Mouse (Mus musculus) embryonic stem cell, embryonic (primary cell): ENCODE data around the gene Gpr152.

Experiments
- CTCF ChIA-PET, 4 experiments: fragments of 300-600 bp in 2 of 4; fragments of 350-600 bp in 2 of 4; sonication (Branson Sonifier 250); formaldehyde crosslinking; loops; one replicate each; lab custom pipeline; 2022; ENCODE audit warnings: inconsistent platforms in 2 of 4; lab: Charles Lee
- POLR2A ChIA-PET, 4 experiments: fragments of 300-600 bp in 2 of 4; fragments of 350-600 bp in 2 of 4; sonication (Branson Sonifier 250); formaldehyde crosslinking; loops; one replicate each; lab custom pipeline; 2022; ENCODE audit warnings: antibody characterized with exemption in 4 of 4, inconsistent platforms in 1 of 4; lab: Charles Lee

Gene Gpr152

GRCm38 (mm10) chr19:4101466-4101865, 38.1 kb upstream of the Gpr152 start:
- CTCF ChIA-PET: interaction anchor here in 1 of 4 experiments (1.2 kb wide), 1 partner anchor 50 kb away, joined by 3 read pairs; no protein-coding TSS in a partner anchor
- POLR2A ChIA-PET: interaction anchor here in 2 of 4 experiments (0.7 to 1.8 kb wide), 5 partner anchors 11 to 55 kb away, joined by 3 to 4 read pairs (median 3); no protein-coding TSS in a partner anchor

GRCm38 (mm10) chr19:4102049-4102448, 37.5 kb upstream of the Gpr152 start:
- CTCF ChIA-PET: no interaction called here
- POLR2A ChIA-PET: interaction anchor here in 2 of 4 experiments (0.6 to 1.8 kb wide), 6 partner anchors 11 to 56 kb away, joined by 3 to 4 read pairs (median 3); no protein-coding TSS in a partner anchor

DNA sequence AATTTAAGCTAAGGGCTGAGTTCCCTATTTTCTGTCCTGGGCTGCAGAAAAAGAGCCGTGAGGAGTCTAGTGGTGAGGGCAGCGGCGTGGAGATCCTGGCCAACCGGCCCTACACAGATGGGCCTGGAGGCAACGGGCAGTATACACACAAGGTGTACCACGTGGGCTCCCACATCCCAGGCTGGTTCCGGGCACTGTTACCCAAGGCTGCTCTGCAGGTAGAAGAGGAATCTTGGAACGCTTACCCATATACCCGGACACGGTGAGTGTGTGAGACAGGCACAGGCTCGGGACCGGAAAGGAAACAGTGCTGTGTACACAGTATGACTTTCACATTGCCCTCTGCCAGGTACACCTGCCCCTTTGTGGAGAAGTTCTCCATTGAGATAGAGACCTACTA, 37.0 kb upstream of the Gpr152 start:
- CTCF ChIA-PET: no interaction called here
- POLR2A ChIA-PET: interaction anchor here in 2 of 4 experiments (0.6 to 1.8 kb wide), 3 partner anchors 14 to 46 kb away, joined by 3 to 4 read pairs (median 4); no protein-coding TSS in a partner anchor

GRCm38 (mm10) chr19:4103294-4103693, 36.3 kb upstream of the Gpr152 start:
- ChIA-PET CTCF (no interaction called here), POLR2A (interaction anchor here in 1 of 4 experiments (0.5 kb wide), 1 partner anchor 81 kb away, joined by 3 read pairs; no protein-coding TSS in a partner anchor)

GRCm38 (mm10) chr19:4103792-4104191, 35.8 kb upstream of the Gpr152 start:
- ChIA-PET CTCF (interaction anchor here in 1 of 4 experiments (1.7 kb wide), 1 partner anchor 125 kb away, joined by 4 read pairs; no protein-coding TSS in a partner anchor), POLR2A (interaction anchor here in 1 of 4 experiments (1.1 to 1.3 kb wide), 2 partner anchors 17 to 46 kb away, joined by 3 to 4 read pairs; no protein-coding TSS in a partner anchor)

DNA sequence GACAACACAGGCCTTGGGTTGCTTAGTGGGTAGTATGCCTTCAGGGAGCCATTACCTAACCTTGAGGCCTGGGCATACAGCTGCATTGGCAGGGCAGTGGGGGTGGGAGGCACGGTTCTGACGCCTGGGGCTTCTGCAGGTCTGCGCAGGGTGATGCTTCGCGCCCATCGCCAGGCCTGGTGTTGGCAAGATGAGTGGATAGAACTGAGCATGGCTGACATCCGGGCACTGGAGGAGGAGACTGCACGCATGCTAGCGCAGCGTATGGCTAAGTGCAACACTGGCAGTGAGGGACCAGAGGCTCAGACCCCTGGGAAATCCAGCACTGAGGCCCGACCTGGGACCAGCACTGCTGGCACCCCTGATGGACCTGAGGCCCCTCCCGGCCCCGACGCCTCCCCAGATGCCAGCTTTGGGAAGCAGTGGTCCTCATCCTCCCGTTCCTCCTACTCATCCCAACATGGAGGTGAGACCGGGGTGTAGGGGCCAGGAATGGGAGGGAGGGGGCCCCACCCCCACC, 34.9 kb upstream of the Gpr152 start:
- ChIA-PET POLR2A (interaction anchor here in 2 of 4 experiments (0.6 to 1.3 kb wide), 4 partner anchors 16 to 67 kb away, joined by 3 to 4 read pairs (median 4); no protein-coding TSS in a partner anchor), CTCF (interaction anchor here in 2 of 4 experiments (0.6 to 1.7 kb wide), 2 partner anchors 124 to 359 kb away, joined by 3 to 4 read pairs; no protein-coding TSS in a partner anchor)

GRCm38 (mm10) chr19:4106654-4107053, 32.9 kb upstream of the Gpr152 start:
- POLR2A ChIA-PET: interaction anchor here in 2 of 4 experiments (1.0 to 1.6 kb wide), 3 partner anchors 9 to 60 kb away, joined by 3 read pairs; partner anchors contain the start of gene Gstp2 (in 1 of the 2)
- CTCF ChIA-PET: no interaction called here

- ChIA-PET CTCF (interaction anchor here in 1 of 4 experiments (0.9 kb wide), 1 partner anchor 13 kb away, joined by 3 read pairs; no protein-coding TSS in a partner anchor), POLR2A (interaction anchor here in 1 of 4 experiments (0.5 kb wide), 1 partner anchor 256 kb away, joined by 4 read pairs; no protein-coding TSS in a partner anchor)
These were observed 31.1 kb upstream of the Gpr152 start for GRCm38 (mm10) chr19:4108535-4108934.

DNA sequence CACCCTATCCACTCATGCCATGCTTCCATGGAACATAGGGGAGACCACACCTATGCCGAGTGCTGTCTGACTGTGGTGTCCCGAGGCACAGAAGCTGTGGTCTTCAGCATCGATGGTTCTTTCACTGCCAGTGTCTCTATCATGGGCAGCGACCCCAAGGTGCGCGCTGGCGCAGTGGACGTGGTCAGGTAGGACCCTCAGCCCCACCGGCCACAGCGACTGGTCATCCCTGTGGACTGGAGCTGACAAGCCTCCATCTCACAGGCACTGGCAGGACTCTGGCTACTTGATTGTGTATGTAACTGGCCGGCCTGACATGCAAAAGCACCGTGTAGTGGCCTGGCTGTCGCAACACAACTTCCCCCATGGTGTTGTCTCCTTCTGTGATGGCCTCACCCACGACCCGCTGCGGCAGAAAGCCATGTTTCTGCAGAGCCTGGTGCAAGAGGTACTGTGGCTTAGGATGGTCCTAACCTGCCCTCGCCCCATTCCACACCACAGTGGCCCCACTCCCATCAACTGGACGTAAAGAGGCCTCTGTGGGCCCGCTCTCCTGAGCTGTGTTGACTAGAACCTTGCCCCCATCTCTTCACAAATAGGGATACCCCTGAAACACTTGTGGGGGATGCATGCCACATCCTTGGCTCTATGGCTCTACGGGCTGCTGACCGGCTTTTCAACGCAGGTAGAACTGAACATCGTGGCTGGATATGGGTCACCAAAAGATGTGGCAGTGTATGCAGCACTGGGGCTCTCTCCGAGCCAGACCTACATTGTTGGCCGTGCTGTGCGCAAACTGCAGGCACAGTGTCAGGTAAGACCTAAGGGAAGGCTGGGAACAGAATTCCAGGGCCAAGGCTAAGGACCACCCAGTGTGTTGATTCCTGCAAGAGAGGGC, 27.3 kb upstream of the Gpr152 start:
- ChIA-PET POLR2A (interaction anchor here (0.6 to 2.9 kb wide), 15 partner anchors 9 to 94 kb away, joined by 3 to 19 read pairs (median 3); partner anchors contain the start of genes Cdk2ap2 (in 2 of the 4), Aip (in 1 of the 4), Pitpnm1 (in 1 of the 4) and Ppp1ca (in 1 of the 4)), CTCF (interaction anchor here in 1 of 4 experiments (2.1 kb wide), 1 partner anchor 13 kb away, joined by 7 read pairs; no protein-coding TSS in a partner anchor)

GRCm38 (mm10) chr19:4113186-4113805, 26.3 kb upstream of the Gpr152 start:
- CTCF ChIA-PET: interaction anchor here in 1 of 4 experiments (2.1 kb wide), 1 partner anchor 14 kb away, joined by 7 read pairs; no protein-coding TSS in a partner anchor
- POLR2A ChIA-PET: interaction anchor here in 3 of 4 experiments (0.9 to 2.9 kb wide), 12 partner anchors 8 to 95 kb away, joined by 3 to 19 read pairs (median 4); partner anchors contain the start of genes Cdk2ap2 (in 2 of the 3), Aip (in 1 of the 3), Pitpnm1 (in 1 of the 3) and Ppp1ca (in 1 of the 3)

DNA sequence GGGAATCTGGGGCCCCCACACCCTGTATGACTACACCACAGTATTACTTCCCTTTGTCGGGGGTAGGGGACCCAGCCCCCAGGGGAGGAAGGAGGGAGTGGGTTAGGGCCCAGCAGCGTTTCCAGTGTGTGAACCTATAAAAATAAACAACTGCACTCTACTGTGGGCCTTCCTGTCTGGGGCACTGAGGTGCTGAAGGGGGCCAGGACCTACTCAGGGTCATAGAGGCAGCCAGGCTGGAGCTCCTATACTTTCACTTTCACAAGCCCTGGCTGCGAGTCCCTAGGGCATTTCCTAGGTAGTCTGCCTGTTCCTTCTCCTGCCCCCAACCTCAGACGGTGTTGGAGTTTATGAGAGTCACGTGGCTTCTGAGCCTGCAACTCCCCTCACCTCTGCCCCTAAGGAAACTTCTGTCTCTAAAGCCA, 25.8 kb upstream of the Gpr152 start:
- CTCF ChIA-PET: interaction anchor here in 2 of 4 experiments (0.6 to 2.1 kb wide), 3 partner anchors 15 to 745 kb away, joined by 3 to 7 read pairs (median 3); no protein-coding TSS in a partner anchor

DNA sequence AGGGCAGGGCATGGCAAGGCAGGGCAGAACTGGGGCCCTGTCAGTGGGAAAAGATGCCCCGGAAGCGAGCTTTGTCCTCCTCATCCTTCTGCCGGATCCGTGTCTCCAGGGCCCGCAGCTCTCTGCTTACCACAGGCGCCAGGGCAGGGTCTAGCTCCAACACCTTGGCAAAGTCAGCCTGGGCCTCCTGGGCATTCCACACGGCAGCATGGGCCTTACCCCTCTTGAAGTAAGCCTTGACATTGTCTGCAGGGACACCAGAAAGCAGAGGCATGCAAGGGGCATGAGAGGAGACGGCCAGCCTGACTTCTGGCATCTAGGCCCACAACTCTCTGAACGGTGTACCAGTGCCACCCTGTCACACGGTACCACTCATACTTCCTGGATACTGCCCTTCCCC, 25.0 kb upstream of the Gpr152 start:
- ChIA-PET CTCF (interaction anchor here in 1 of 4 experiments (1.3 kb wide), 1 partner anchor 114 kb away, joined by 3 read pairs; no protein-coding TSS in a partner anchor), POLR2A (interaction anchor here in 1 of 4 experiments (0.9 to 1.0 kb wide), 2 partner anchors 16 to 27 kb away, joined by 3 read pairs; no protein-coding TSS in a partner anchor)

More for the DNA sequence above, 25.8 kb upstream of the Gpr152 start:
- POLR2A ChIA-PET: interaction anchor here in 2 of 4 experiments (0.9 to 1.8 kb wide), 8 partner anchors 12 to 55 kb away, joined by 3 to 7 read pairs (median 4); partner anchors contain the start of genes Cdk2ap2 (in 2 of the 2), Aip (in 1 of the 2) and Pitpnm1 (in 1 of the 2)

DNA sequence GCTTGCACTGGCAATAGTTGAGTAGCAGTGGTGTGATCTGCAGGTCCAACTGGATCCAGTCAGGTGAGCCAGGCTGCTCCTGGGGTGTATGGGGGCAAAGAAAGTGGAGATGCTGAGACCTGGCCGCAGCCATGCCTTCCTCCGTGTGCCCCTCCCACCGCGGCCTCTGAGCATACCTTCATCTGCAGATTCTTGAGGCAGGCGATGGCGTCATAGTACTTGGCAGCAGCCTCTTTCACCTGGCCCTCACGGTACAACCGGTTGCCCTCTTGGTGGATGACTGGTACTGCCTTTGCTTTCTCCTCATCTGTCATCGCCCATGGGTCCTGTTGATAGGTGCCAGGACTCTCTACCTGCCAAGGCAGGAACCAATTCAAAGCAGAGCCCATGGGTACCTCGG, 24.4 kb upstream of the Gpr152 start:
- CTCF ChIA-PET: interaction anchor here in 1 of 4 experiments (1.3 kb wide), 1 partner anchor 113 kb away, joined by 3 read pairs; no protein-coding TSS in a partner anchor
- POLR2A ChIA-PET: no interaction called here

GRCm38 (mm10) chr19:4115816-4116215, 23.8 kb upstream of the Gpr152 start:
- ChIA-PET CTCF (no interaction called here), POLR2A (interaction anchor here in 3 of 4 experiments (0.8 to 1.9 kb wide), 5 partner anchors 14 to 86 kb away, joined by 3 to 6 read pairs (median 4); partner anchors contain the start of genes Cdk2ap2 (in 1 of the 3) and Rad9a (in 1 of the 3))

- CTCF ChIA-PET: interaction anchor here in 1 of 4 experiments (0.6 kb wide), 1 partner anchor 626 kb away, joined by 4 read pairs; no protein-coding TSS in a partner anchor
These were observed 22.6 kb upstream of the Gpr152 start for GRCm38 (mm10) chr19:4117006-4117405.

GRCm38 (mm10) chr19:4118350-4118749, 21.2 kb upstream of the Gpr152 start:
- ChIA-PET CTCF (interaction anchor here in 2 of 4 experiments (0.8 to 1.0 kb wide), 2 partner anchors 74 to 109 kb away, joined by 3 to 9 read pairs; no protein-coding TSS in a partner anchor), POLR2A (interaction anchor here in 3 of 4 experiments (0.7 to 4.6 kb wide), 6 partner anchors 11 to 83 kb away, joined by 3 to 22 read pairs (median 4); partner anchors contain the start of gene Rad9a (in 1 of the 3))

More at GRCm38 (mm10) chr19:4117006-4117405, 22.6 kb upstream of the Gpr152 start:
- POLR2A ChIA-PET: interaction anchor here in 3 of 4 experiments (1.1 to 1.9 kb wide), 5 partner anchors 15 to 85 kb away, joined by 3 to 6 read pairs (median 4); partner anchors contain the start of genes Cdk2ap2 (in 1 of the 3) and Rad9a (in 1 of the 3)
